Mouse (Mus musculus): ENCODE measurements around the gene Spin1.

- TF ChIP-seq CTCF (IDR thresholded peaks at IDR 0.05; ENCODE audit: low read depth, low read length) (no peak), POLR2A (IDR thresholded peaks at IDR 0.05; ENCODE audit: borderline replicate concordance, low read depth, low read length) (no peak)
Measured at GRCm38 (mm10) chr13:51090105-51090661, 10.5 kb upstream of the Spin1 start.
